Comparison of ENCODE assay signal across 9 mouse cellular contexts in the genomic region with DNA sequence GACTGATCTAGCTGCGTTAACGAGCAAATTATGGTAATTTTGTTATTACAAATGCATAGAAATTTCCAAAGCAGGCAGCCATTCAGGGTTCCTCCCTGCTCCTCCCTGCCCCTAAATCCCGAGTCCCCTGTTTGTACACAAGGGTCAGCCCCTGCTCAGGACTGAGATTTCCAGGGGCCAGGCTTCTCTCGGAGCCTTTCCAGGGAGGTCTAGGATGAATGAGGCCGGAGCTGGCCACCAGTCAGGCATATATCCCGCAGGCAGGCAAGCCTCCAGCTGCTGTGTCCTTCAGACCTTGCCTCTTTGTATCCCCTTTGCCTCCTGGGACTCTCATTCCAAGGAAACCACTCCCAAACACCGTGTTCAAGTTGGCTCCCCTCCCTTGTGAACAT.
A peak's percentile ranks its signal among the peaks of the same experiment; 100 is the strongest.
DNase-seq lines count a peak whose midpoint lies in the region; ATAC-seq and TF ChIP-seq lines count a peak whose summit lies in the region.
"Had no signal": no experiment of that assay in that cellular context is flagged by ENCODE, and none has a peak within 500 bp of the region (broad histone marks: within the 10 kb centered on the region; RNA-seq: fewer than 3 reads in every experiment).

No protein-coding gene starts in this region.

- H3K9ac ChIP-seq in heart, embryonic 16.5 days (ENCODE audit: low read length): no peak overlapping the region
- H3K9ac ChIP-seq in embryonic facial prominence, embryonic 14.5 days (ENCODE audit: low read depth, low read length): peak overlapping the region; percentile 69
- peak overlapping the region; percentile 38; the same call in 1 of the 2 replicates for H3K9ac ChIP-seq in hindbrain, postnatal 0 days (replicated peaks; ENCODE audit: low read length)
- H3K9ac ChIP-seq in midbrain, postnatal 0 days (replicated peaks; ENCODE audit: low read length, poor library complexity, severe bottlenecking): peak overlapping the region; percentile 63

- WGBS in heart, embryonic 16.5 days: 8% methylated on average over 7 of the region's 7 CpGs
- WGBS in embryonic facial prominence, embryonic 14.5 days: 5% methylated on average over 7 of the region's 7 CpGs
- 4% methylated on average over 7 of the region's 7 CpGs for WGBS in hindbrain, postnatal 0 days
- WGBS in midbrain, postnatal 0 days: 7% methylated on average over 7 of the region's 7 CpGs

- H3K4me2 ChIP-seq in heart, embryonic 16.5 days (ENCODE audit: low read depth, low read length): peak overlapping the region; percentile 83
- H3K4me2 ChIP-seq in embryonic facial prominence, embryonic 14.5 days (ENCODE audit: low read depth, low read length): peak overlapping the region; percentile 91
- peak overlapping the region; percentile 64 for H3K4me2 ChIP-seq in hindbrain, postnatal 0 days (ENCODE audit: low read depth, low read length)
- peak overlapping the region; percentile 75 for H3K4me2 ChIP-seq in midbrain, postnatal 0 days (ENCODE audit: low read depth, low read length, poor library complexity, severe bottlenecking)

- no peaks in the 10 kb centered on the region; the same call in 1 of the 2 replicates for H3K4me1 ChIP-seq in heart, embryonic 16.5 days (ENCODE audit: control insufficient read depth, insufficient read depth, low read length)
- 0 out of 2 replicates have a peak, but pooled peaks cover 3% of the 10 kb centered on the region for H3K4me1 ChIP-seq in embryonic facial prominence, embryonic 14.5 days (ENCODE audit: control insufficient read depth, insufficient read depth, low read length)
- peaks cover 18% of the 10 kb centered on the region for H3K4me1 ChIP-seq in hindbrain, postnatal 0 days (ENCODE audit: insufficient read depth, low read length)
- peaks cover 4% of the 10 kb centered on the region for H3K4me1 ChIP-seq in midbrain, postnatal 0 days (ENCODE audit: insufficient read depth, low read length)

- DNase-seq in heart, adult 18-20 months: no peak
- peak; percentile 7 for DNase-seq in embryonic facial prominence, embryonic 14.5 days (ENCODE audit: low spot score)
- DNase-seq in hindbrain, postnatal 0 days (ENCODE audit: low spot score): peak; percentile 44
- peak; percentile 42 for DNase-seq in midbrain, postnatal 0 days (ENCODE audit: low spot score)
- no peak for DNase-seq in right cerebral cortex, postnatal 4 days
- no peak for DNase-seq in adrenal gland, postnatal 14 days
- no peak for DNase-seq in cerebellum, postnatal 36 days
- DNase-seq: gastrocnemius, postnatal 14 days had no signal

- no peak overlapping the region for H3K27ac ChIP-seq in heart, embryonic 16.5 days (ENCODE audit: low read length)
- no peak overlapping the region for H3K27ac ChIP-seq in embryonic facial prominence, embryonic 14.5 days (replicated peaks; ENCODE audit: low read depth, low read length)
- H3K27ac ChIP-seq in hindbrain, postnatal 0 days: peak overlapping the region; percentile 41; the same call in 1 of the 2 replicates
- no peak overlapping the region for H3K27ac ChIP-seq in midbrain, postnatal 0 days (ENCODE audit: low read depth, low read length)

- H3K27me3 ChIP-seq in heart, embryonic 16.5 days (ENCODE audit: control insufficient read depth, insufficient read depth, low read length): peaks cover 14% of the 10 kb centered on the region; the same call in 1 of the 2 replicates
- H3K27me3 ChIP-seq in embryonic facial prominence, embryonic 14.5 days (replicated peaks; ENCODE audit: control insufficient read depth, insufficient read depth, low read length): no peaks in the 10 kb centered on the region
- peaks cover 3% of the 10 kb centered on the region; the same call in 1 of the 2 replicates for H3K27me3 ChIP-seq in hindbrain, postnatal 0 days (ENCODE audit: insufficient read depth, low read length)
- H3K27me3 ChIP-seq in midbrain, postnatal 0 days (ENCODE audit: insufficient read depth, low read length): no peaks in the 10 kb centered on the region

- ATAC-seq in heart, embryonic 16.5 days (replicated peaks; ENCODE audit: extremely low read depth, insufficient read depth, low FRiP score): no peak
- peak; percentile 20; the same call in 1 of the 2 replicates for ATAC-seq in embryonic facial prominence, embryonic 14.5 days (ENCODE audit: low read depth)
- ATAC-seq in hindbrain, postnatal 0 days: peak; percentile 19; the same call in 1 of the 2 replicates
- no peak for ATAC-seq in midbrain, postnatal 0 days (ENCODE audit: low FRiP score)

- no peaks in the 10 kb centered on the region for H3K9me3 ChIP-seq in heart, embryonic 16.5 days (replicated peaks; ENCODE audit: control insufficient read depth, low read length)
- H3K9me3 ChIP-seq in embryonic facial prominence, embryonic 14.5 days (ENCODE audit: control insufficient read depth, low read length): no peaks in the 10 kb centered on the region
- H3K9me3 ChIP-seq in hindbrain, postnatal 0 days (ENCODE audit: low read length): no peaks in the 10 kb centered on the region
- no peaks in the 10 kb centered on the region for H3K9me3 ChIP-seq in midbrain, postnatal 0 days (ENCODE audit: low read length)

- H3K4me3 ChIP-seq in heart, embryonic 16.5 days (ENCODE audit: low read length): peak overlapping the region; percentile 49; the same call in 1 of the 2 replicates
- peak overlapping the region; percentile 43 for H3K4me3 ChIP-seq in embryonic facial prominence, embryonic 14.5 days (ENCODE audit: low read depth, low read length)
- H3K4me3 ChIP-seq in hindbrain, postnatal 0 days (ENCODE audit: low read length): 0 out of 2 replicates have a peak overlapping the region, but pooled peaks have one; percentile 31
- H3K4me3 ChIP-seq in midbrain, postnatal 0 days (ENCODE audit: low read depth, low read length): peak overlapping the region; percentile 28; the same call in 1 of the 2 replicates

- TF ChIP-seq CTCF in hindbrain, postnatal 0 days (IDR thresholded peaks at IDR 0.05; ENCODE audit: low read depth): no peak
- TF ChIP-seq CTCF in midbrain, postnatal 0 days (IDR thresholded peaks at IDR 0.05): no peak

- H3K36me3 ChIP-seq in heart, embryonic 16.5 days (ENCODE audit: control insufficient read depth, insufficient read depth): no peaks in the 10 kb centered on the region
- no peaks in the 10 kb centered on the region for H3K36me3 ChIP-seq in embryonic facial prominence, embryonic 14.5 days (ENCODE audit: control insufficient read depth, insufficient read depth, low read length)
- no peaks in the 10 kb centered on the region for H3K36me3 ChIP-seq in hindbrain, postnatal 0 days (ENCODE audit: insufficient read depth, low read length)
- no peaks in the 10 kb centered on the region for H3K36me3 ChIP-seq in midbrain, postnatal 0 days (ENCODE audit: insufficient read depth, low read length)

Comparison
In these comparisons a context has a peak if more than half of its experiments do, and no peak if none do; other contexts are left out.
1. ATAC-seq: peak in embryonic facial prominence, embryonic 14.5 days (single experiment) and hindbrain, postnatal 0 days (single experiment); none in heart, embryonic 16.5 days (single experiment) and midbrain, postnatal 0 days (single experiment).
2. DNase-seq: peak in embryonic facial prominence, embryonic 14.5 days (single experiment), hindbrain, postnatal 0 days (single experiment) and midbrain, postnatal 0 days (single experiment); none in heart, adult 18-20 months (0 of 2), right cerebral cortex, postnatal 4 days (single experiment), adrenal gland, postnatal 14 days (single experiment) and cerebellum, postnatal 36 days (0 of 2).
3. Peak in every context shown above with its lines, with median percentiles within 50 percentile points of each other: H3K4me2 ChIP-seq and H3K4me3 ChIP-seq.